Mouse (Mus musculus): ENCODE data around the gene Mettl8.

DNA sequence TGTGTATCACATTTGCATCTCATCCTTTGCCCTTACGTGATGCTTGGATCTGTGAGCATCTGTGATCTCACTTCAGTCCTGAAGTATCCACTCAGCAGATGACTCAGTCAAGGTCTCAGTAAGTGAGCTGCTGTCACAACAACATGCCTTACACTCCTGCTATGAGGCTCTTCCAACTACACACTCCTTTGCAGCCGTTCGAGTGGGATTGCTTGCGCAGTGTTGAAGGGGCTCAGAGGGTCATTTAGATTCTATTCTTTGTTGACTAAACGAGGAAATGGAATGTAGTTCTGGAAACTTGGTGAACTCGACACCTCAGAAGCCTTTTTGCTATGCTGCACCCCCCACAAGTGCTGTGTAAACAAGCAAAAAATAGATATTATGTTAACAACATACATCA is 9.2 kb downstream of the Mettl8 start:
- TF ChIP-seq CTCF (IDR thresholded peaks at IDR 0.05; ENCODE audit: extremely low read depth, insufficient read length, insufficient replicate concordance, low read depth, low read length) (no peak), POLR2A (IDR thresholded peaks at IDR 0.05; ENCODE audit: low read depth, low read length) (no peak)

Measured in small intestine, adult 2 months (tissue).